Mouse (Mus musculus): ENCODE results near the gene Otud7a. TPM values are rescaled to one million over a fixed set of nuclear protein-coding genes. Genes with fewer than 3 reads are reported as not detected.

Otud7a gene
- 0.24 and 0.29 TPM in 2 replicates for polyA plus RNA-seq (2015; fragmentation: Nextera tagmentation; extraction: Ambion mirVana)

DNA sequence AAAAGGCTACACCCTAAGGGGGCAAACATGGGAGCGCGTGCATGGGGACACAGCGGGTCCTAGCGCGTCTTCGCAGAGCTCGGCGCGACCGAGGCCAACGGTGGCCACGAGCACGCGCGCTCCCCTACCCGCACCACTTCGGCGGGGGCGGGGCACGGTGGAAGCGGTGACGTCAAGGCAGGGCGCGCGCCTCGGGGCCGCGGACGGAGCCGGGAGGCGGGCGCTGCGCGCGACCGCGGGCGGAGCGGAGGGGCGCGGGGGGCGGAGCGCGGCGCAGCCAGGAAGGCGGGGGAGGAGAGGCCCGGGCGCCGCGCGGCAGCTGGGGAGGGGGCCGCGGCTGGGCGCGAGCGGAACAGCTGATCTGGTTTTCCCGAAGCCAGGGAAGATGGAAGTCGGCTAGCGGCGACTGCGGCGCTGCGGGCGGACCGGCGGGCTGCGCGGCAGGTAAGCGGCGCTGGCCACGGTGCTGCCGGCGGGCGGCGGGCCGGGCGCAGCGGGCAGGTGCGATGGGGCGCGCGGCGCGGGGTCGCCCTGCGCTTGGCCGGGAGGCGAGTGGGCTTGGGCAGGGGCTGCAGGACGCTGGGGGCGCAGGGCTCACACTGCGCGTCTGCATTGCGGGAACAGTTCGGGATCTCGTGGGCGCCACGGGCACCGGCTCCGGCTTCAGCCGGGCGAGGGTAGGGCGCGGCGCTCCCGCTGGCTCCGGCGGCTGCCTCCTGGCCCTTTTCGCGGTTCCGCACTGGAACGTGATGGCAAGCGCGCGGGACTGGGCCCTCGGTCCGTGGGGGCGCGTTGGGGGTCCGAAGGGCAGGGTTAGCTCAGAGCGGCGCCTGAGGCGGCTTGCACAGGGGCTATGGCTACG is at the start of gene Otud7a:
TSS of gene Otud7a (plus strand) at position 268 of the 862 bp plus-strand sequence.
- Histone ChIP-seq H3K4me3 (peak within 1 kb of the TSS; percentile 56), H3K9me3 (no peaks in the 10 kb centered on the region), H3K36me3 (no peaks in the 10 kb centered on the region), H3K27me3 (peaks cover 34% of the 10 kb centered on the region), H3K27ac (no peak within 1 kb of the TSS), H3K4me1 (peaks cover 4% of the 10 kb centered on the region), H3K4me2 (replicated peaks) (peak within 1 kb of the TSS; percentile 92), H3K9ac (peak within 1 kb of the TSS; percentile 56)
- WGBS = under 1% methylated on average over 101 of the region's 123 CpGs
- ATAC-seq (ENCODE audit: low FRiP score, low read depth) = peak; percentile 90

DNA sequence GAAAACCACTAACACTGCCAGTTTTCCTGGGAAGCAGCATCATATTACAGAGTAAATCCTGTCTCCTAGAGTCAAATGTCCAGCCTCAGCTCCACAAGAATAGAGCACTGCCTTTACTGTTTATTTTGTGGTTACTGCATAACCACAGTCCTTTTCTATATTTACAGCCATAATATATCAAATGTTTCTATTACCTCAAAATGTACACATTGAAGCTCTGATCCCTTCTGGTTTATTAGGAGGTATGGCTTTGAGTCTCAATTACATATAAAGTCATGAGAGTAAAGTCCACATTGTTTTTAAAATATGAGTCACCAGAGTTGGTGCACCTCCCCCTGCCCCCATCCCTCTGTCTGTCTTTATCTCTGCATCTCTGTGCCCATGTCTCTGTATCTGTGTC is 38.6 kb upstream of the Otud7a start:
- H3K9me3 ChIP-seq = no peaks in the 10 kb centered on the region
- no peak overlapping the region for H3K27ac ChIP-seq
- no peaks in the 10 kb centered on the region for H3K36me3 ChIP-seq
- no peak overlapping the region for H3K9ac ChIP-seq
- H3K4me1 ChIP-seq = no peaks in the 10 kb centered on the region
- no peaks in the 10 kb centered on the region for H3K27me3 ChIP-seq
- no peak overlapping the region for H3K4me2 ChIP-seq (replicated peaks)
- no peak for ATAC-seq (ENCODE audit: low FRiP score, low read depth)
- no peak overlapping the region for H3K4me3 ChIP-seq

DNA sequence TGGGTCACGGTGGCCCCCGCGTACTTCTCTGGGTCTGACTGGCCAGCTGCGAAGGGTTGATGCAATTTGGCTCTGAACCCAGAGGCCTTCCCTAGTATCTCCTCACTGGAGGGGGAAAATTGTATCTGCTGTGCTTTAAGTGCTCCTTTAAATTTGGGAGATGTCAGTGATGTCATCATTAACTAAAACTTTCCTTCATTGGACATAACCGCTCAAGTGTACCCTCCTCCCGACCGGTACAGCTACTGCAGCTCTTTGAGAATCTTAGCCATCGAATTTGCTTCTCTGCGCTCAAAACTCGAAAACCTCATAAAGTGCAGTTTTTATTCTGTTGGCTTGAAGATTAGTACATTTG is 772 bp downstream of the Otud7a start:
- Histone ChIP-seq H3K36me3 (no peaks in the 10 kb centered on the region), H3K9me3 (no peaks in the 10 kb centered on the region), H3K27ac (no peak overlapping the region), H3K4me3 (peak overlapping the region; percentile 56), H3K4me1 (peaks cover 4% of the 10 kb centered on the region), H3K27me3 (peaks cover 34% of the 10 kb centered on the region), H3K4me2 (replicated peaks) (peak overlapping the region; percentile 92), H3K9ac (peak overlapping the region; percentile 56; the same call in 1 of the 2 replicates)
- no peak for ATAC-seq (ENCODE audit: low FRiP score, low read depth)
- 28% methylated on average over 10 of the region's 10 CpGs for WGBS

DNA sequence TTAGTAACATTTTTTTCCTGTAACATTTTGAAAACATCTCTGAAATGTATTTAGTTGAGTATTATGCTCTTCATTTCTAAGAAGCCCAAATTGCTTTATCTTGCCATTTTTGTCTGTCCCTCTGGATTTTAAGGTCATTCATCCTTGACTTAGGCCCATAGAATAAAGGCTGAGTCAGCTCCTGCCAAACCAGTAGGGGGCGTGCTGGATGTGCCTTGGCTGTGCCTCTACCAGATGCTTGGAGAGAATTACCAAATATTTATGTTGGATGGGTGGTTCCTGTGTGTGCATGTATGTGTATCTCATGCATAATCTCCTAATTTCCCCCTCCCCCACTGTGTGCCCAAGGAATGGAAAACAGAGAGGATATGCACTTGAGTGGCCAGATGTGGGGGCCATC is 2.4 kb downstream of the Otud7a start:
- peaks cover 34% of the 10 kb centered on the region for H3K27me3 ChIP-seq
- no peaks in the 10 kb centered on the region for H3K9me3 ChIP-seq
- H3K27ac ChIP-seq = no peak overlapping the region
- H3K9ac ChIP-seq = no peak overlapping the region
- no peak for ATAC-seq (ENCODE audit: low FRiP score, low read depth)
- H3K4me3 ChIP-seq = no peak overlapping the region
- H3K4me1 ChIP-seq = peaks cover 4% of the 10 kb centered on the region
- H3K36me3 ChIP-seq = no peaks in the 10 kb centered on the region
- H3K4me2 ChIP-seq (replicated peaks) = no peak overlapping the region
- WGBS = 27% methylated on average over 1 of the region's 1 CpGs

DNA sequence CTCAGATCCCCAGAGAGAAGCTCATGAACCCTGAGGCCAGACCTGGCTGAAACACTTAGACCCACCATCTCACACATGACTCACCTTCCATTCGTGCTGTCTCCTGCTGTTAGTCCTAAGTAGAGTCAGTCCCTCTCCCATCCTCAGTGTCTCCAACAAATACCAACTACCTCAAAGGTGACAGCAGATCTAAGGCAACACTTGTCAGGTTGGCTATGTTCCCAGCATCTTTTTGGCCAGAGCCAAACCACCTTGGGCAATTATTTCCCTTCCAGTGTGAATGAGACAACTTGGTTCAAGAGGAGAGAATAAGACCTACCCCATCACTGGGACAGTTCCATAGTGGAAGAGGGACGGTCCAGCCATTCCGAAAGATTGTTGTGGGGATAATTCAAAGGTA is 10.7 kb downstream of the Otud7a start:
- WGBS = 82% methylated on average over 3 of the region's 3 CpGs
- H3K4me3 ChIP-seq = no peak overlapping the region

DNA sequence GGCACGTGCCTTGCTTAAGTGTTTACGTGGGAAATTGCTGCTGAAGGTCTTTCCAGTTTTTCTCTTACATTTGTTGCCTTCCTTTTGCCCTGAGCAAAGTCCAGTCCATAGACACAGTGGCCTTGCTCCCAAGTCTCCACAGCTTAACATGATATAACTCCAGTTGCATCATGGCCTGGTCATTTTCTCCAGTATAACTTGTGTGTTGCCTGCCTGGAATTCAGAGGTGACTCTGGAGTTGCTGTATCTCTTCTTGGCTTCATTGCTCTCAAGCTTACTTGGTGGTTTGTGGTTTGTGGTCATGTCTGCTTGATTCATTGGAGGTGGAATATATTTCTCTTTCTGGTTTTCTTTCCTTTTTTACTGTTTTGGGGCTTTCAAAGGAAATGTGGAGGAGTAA is 17.7 kb downstream of the Otud7a start:
- H3K4me2 ChIP-seq (replicated peaks) = no peak overlapping the region
- no peaks in the 10 kb centered on the region for H3K9me3 ChIP-seq
- H3K27ac ChIP-seq = no peak overlapping the region
- no peaks in the 10 kb centered on the region for H3K4me1 ChIP-seq
- no peak for ATAC-seq (ENCODE audit: low FRiP score, low read depth)
- H3K36me3 ChIP-seq = no peaks in the 10 kb centered on the region
- H3K27me3 ChIP-seq = no peaks in the 10 kb centered on the region
- WGBS = 67% methylated on average over 2 of the region's 2 CpGs
- H3K9ac ChIP-seq = no peak overlapping the region
- H3K4me3 ChIP-seq = no peak overlapping the region

More for the DNA sequence above, 10.7 kb downstream of the Otud7a start:
- no peaks in the 10 kb centered on the region for H3K36me3 ChIP-seq
- no peak overlapping the region for H3K9ac ChIP-seq
- H3K27ac ChIP-seq = no peak overlapping the region
- H3K27me3 ChIP-seq = no peaks in the 10 kb centered on the region
- ATAC-seq (ENCODE audit: low FRiP score, low read depth) = no peak
- no peak overlapping the region for H3K4me2 ChIP-seq (replicated peaks)
- H3K4me1 ChIP-seq = no peaks in the 10 kb centered on the region
- no peaks in the 10 kb centered on the region for H3K9me3 ChIP-seq

DNA sequence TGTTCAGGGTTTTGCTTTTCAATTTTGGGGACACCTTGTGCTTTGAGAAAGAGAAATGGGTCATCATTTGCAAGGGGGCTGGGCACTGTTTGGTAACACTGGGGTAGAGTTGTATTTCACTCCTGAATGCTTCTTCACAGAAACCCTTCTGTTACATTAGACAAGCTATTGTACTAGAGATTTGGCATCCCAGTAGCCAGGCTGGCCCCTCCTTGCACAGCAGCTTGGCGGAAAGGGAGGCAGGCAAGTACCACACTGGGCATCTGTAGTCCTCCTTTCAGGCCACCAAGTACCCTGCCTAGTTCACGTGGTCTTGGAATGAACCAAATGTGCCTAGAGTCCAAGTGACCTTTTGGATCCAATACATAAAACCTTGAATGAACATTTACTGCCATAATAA is 18.1 kb downstream of the Otud7a start:
- Histone ChIP-seq H3K4me3 (no peak overlapping the region), H3K27me3 (no peaks in the 10 kb centered on the region), H3K9me3 (no peaks in the 10 kb centered on the region), H3K27ac (no peak overlapping the region), H3K4me1 (no peaks in the 10 kb centered on the region), H3K4me2 (replicated peaks) (no peak overlapping the region), H3K36me3 (no peaks in the 10 kb centered on the region), H3K9ac (no peak overlapping the region)
- WGBS = 73% methylated on average over 2 of the region's 2 CpGs
- no peak for ATAC-seq (ENCODE audit: low FRiP score, low read depth)

DNA sequence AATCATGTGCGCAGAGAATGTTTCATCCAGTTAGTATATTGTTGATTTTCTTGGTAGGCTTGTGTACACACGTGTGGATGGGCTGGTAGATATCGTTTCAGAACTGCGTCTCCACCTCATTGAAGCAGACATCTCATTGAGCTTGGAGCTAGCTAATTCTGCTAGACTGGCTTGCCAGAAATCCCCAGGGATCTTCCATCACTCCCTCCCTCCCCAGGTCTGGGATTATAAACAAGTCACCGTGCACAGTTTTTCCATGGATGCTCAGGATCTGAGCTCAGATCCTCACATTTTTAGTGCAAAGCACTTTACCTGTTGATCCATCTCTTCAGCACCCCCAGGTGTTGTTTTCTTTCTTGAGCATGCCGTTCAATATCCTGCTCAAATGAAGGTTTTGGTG is 22.2 kb downstream of the Otud7a start:
- no peak overlapping the region for H3K27ac ChIP-seq
- H3K27me3 ChIP-seq = no peaks in the 10 kb centered on the region
- WGBS = 89% methylated on average over 6 of the region's 6 CpGs
- H3K4me2 ChIP-seq (replicated peaks) = no peak overlapping the region
- no peak overlapping the region for H3K9ac ChIP-seq
- H3K36me3 ChIP-seq = no peaks in the 10 kb centered on the region
- no peaks in the 10 kb centered on the region for H3K9me3 ChIP-seq
- no peaks in the 10 kb centered on the region for H3K4me1 ChIP-seq
- no peak for ATAC-seq (ENCODE audit: low FRiP score, low read depth)
- H3K4me3 ChIP-seq = no peak overlapping the region

DNA sequence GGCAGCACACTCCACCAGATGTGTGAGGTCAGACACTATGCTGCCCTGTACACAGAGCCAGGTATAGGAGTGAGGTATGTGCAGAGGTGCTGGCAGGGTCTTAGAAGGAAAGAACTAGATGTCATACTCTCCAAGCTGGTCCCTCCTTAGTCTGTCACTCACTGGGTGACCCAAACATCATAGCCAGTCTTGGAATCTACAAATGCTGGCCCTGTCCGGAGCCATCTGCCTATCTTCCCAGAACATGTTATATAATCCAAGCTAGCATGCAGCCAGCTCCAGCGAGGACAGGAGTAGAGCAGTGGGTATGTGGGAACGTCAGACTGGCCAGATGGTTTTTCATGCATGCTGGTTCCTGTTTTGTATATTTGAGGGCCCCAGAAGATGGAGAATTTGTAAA is 23.7 kb downstream of the Otud7a start:
- Histone ChIP-seq H3K4me1 (no peaks in the 10 kb centered on the region), H3K36me3 (no peaks in the 10 kb centered on the region), H3K27me3 (no peaks in the 10 kb centered on the region), H3K4me2 (replicated peaks) (no peak overlapping the region), H3K9ac (no peak overlapping the region), H3K9me3 (no peaks in the 10 kb centered on the region), H3K4me3 (no peak overlapping the region), H3K27ac (no peak overlapping the region)
- no peak for ATAC-seq (ENCODE audit: low FRiP score, low read depth)
- 77% methylated on average over 3 of the region's 3 CpGs for WGBS

DNA sequence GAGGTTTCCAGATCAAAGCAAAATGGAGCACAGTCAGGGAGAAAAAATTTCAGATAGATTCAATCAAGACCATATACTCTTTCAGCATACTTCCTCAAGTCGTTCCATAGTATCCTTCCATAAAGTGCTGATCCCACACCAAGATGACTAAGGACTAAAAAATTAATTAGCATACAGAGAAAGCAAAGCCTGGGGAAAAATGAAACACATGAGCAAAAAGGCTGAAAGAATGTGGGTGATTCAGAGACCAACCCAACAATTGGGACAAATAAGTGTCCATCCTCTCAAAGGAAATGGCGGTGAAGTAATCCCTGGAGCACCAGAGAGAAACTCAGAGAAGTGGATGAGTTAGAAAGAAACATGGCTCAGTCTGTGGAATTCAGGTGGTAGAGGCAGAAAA is 38.5 kb downstream of the Otud7a start:
- Histone ChIP-seq H3K4me1 (no peaks in the 10 kb centered on the region), H3K36me3 (no peaks in the 10 kb centered on the region), H3K4me2 (replicated peaks) (no peak overlapping the region), H3K27ac (no peak overlapping the region), H3K9ac (no peak overlapping the region), H3K9me3 (no peaks in the 10 kb centered on the region), H3K27me3 (no peaks in the 10 kb centered on the region), H3K4me3 (no peak overlapping the region)
- ATAC-seq (ENCODE audit: low FRiP score, low read depth) = no peak
- WGBS = 84% methylated on average over 2 of the region's 2 CpGs

DNA sequence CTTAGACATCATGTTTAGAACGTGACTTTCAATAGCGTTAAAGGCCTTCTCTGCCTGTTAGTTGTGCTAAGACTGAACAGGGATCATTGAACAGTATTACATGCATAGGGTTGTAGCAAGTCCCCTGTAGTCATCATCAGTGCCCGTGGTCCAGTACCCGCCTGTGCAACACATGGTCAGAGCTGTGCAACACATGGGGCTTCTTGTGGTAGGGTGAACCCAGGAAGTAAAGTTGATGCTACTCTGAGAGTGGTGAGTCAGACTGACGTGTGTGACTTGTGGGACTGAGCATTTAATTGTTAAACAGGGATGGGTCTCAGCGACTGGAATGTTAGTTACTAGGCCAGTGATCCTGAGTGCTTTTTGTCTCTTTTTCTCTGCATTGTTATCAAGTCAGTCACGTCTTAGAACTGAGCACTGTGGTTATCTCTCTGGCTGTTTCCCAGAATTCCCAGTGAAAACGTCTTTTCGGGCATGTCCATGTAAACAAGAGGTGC is 52.5 kb downstream of the Otud7a start:
- no peaks in the 10 kb centered on the region for H3K9me3 ChIP-seq
- no peak overlapping the region for H3K27ac ChIP-seq
- 85% methylated on average over 9 of the region's 9 CpGs for WGBS
- H3K36me3 ChIP-seq = no peaks in the 10 kb centered on the region
- no peak overlapping the region for H3K9ac ChIP-seq
- H3K4me3 ChIP-seq = no peak overlapping the region
- H3K4me2 ChIP-seq (replicated peaks) = no peak overlapping the region
- no peak for ATAC-seq (ENCODE audit: low FRiP score, low read depth)
- no peaks in the 10 kb centered on the region for H3K4me1 ChIP-seq
- H3K27me3 ChIP-seq = no peaks in the 10 kb centered on the region

DNA sequence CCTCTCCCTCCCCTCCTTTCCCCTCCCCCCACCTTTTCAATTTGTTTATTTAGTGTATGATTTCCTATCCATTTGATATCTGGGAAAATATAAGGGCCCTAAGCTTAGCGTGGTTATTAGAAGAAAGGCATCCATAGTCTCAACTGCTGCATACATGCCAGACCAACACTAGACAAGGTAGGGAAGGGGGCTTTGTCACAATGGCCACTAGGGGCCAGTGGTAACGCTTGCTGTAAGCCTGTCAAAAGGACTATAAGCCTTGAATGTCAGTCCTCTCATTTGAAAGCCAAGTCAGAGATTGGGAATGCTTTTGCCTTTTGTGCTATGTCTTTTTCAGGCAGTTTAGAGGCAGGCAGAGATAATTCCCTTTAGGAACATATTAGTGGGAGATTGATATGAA is 59.7 kb downstream of the Otud7a start:
- ATAC-seq (ENCODE audit: low FRiP score, low read depth) = no peak
- whole genome bisulfite sequencing = 35% methylated on average over 2 of the region's 2 CpGs
- no peaks in the 10 kb centered on the region for H3K27me3 ChIP-seq

DNA sequence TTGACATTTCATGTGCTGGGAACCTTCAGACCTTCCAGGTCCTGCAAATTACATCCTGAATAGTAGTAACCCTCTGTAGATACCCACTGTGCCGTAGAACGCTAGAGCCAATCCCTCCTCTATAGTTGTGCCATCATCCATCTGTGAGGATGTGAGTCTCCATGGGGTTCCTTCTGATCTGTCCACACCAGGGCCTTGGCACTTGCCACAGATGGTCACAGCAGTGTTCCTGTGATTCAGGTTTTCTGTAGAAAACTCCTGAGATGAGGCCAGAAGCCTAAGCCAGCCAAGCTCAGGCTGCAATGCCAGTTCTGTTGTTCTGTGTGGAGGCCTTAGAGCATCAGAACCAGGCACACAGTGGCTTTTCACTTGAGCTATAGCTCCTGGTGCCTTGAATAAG is 63.5 kb downstream of the Otud7a start:
- Histone ChIP-seq H3K27me3 (no peaks in the 10 kb centered on the region), H3K27ac (no peak overlapping the region)
- 90% methylated on average over 2 of the region's 2 CpGs for WGBS

More for the DNA sequence above, 59.7 kb downstream of the Otud7a start:
- no peaks in the 10 kb centered on the region for H3K36me3 ChIP-seq
- no peaks in the 10 kb centered on the region for H3K9me3 ChIP-seq
- no peaks in the 10 kb centered on the region for H3K4me1 ChIP-seq
- no peak overlapping the region for H3K27ac ChIP-seq
- no peak overlapping the region for H3K4me3 ChIP-seq
- no peak overlapping the region for H3K9ac ChIP-seq
- no peak overlapping the region for H3K4me2 ChIP-seq (replicated peaks)

More for the DNA sequence above, 63.5 kb downstream of the Otud7a start:
- Histone ChIP-seq H3K9me3 (no peaks in the 10 kb centered on the region), H3K36me3 (no peaks in the 10 kb centered on the region), H3K9ac (no peak overlapping the region), H3K4me3 (no peak overlapping the region), H3K4me2 (replicated peaks) (no peak overlapping the region), H3K4me1 (no peaks in the 10 kb centered on the region)
- ATAC-seq (ENCODE audit: low FRiP score, low read depth) = no peak
